Mouse (Mus musculus) heart, postnatal 0 days (tissue): ENCODE data around the gene Cuta. TPM values are rescaled to one million over a fixed set of nuclear protein-coding genes. Genes with fewer than 3 reads are reported as not detected.

Experiments
- ATAC-seq: fragments of 200-750 bp; cut with Nextera tagmentation; 2 replicates; pipeline ENCODE4 v1.8.0; 2017; ENCODE audit warnings: low read depth, moderate number of reproducible peaks, moderate library complexity; ENCODE audit not compliant: insufficient read depth
- DNase-seq: peaks from one replicate; pipeline ENCODE4 v3.0.0-alpha.2; 2016; ENCODE audit warnings: low spot score
- H3K27ac ChIP-seq: fragments of 300-500 bp; sonication (generic); 2 replicates; pipeline ENCODE4 v1.5.1; 2014; ENCODE audit warnings: low read depth, mild to moderate bottlenecking
- H3K27me3 ChIP-seq: fragments of 300-500 bp; sonication (generic); 2 replicates; pipeline ENCODE4 v1.6.1; 2014; ENCODE audit warnings: low read length, mixed read lengths; ENCODE audit not compliant: control insufficient read depth, insufficient read depth
- H3K36me3 ChIP-seq: fragments of 300-500 bp; sonication (generic); replicated peaks from 2 replicates; pipeline ENCODE4 v1.6.1; 2014; ENCODE audit warnings: low read length, mixed read lengths; ENCODE audit not compliant: control insufficient read depth, insufficient read depth
- H3K4me1 ChIP-seq: fragments of 300-500 bp; sonication (generic); 2 replicates; pipeline ENCODE4 v1.6.1; 2014; ENCODE audit warnings: antibody characterized with exemption; ENCODE audit not compliant: control insufficient read depth, insufficient read depth
- H3K4me2 ChIP-seq: fragments of 300-500 bp; sonication (generic); 2 replicates; pipeline ENCODE4 v1.6.1; 2014; ENCODE audit warnings: low read depth, mild to moderate bottlenecking, low read length, moderate library complexity
- H3K4me3 ChIP-seq: fragments of 300-500 bp; sonication (generic); 2 replicates; pipeline ENCODE4 v1.5.1; 2014; ENCODE audit warnings: low read depth, low read length
- H3K9ac ChIP-seq: fragments of 300-500 bp; sonication (generic); replicated peaks from 2 replicates; pipeline ENCODE4 v1.6.1; 2014; ENCODE audit warnings: low read depth, low read length, mixed read lengths
- H3K9me3 ChIP-seq: fragments of 300-500 bp; sonication (generic); replicated peaks from 2 replicates; pipeline ENCODE4 v1.6.1; 2016; ENCODE audit warnings: low read length; ENCODE audit not compliant: control insufficient read depth
- CTCF ChIP-seq: IDR thresholded peaks from 2 replicates; pipeline ENCODE4 v1.5.1; 2016; ENCODE audit warnings: antibody characterized with exemption, control low read depth, low read depth
- EP300 ChIP-seq: IDR thresholded peaks from 2 replicates; pipeline ENCODE4 v1.6.1; 2016; ENCODE audit warnings: antibody characterized with exemption, low read depth
- WGBS: fragments of 180-500 bp; shearing (Covaris S2); extraction: QIAGEN DNeasy Blood & Tissue Kit; methylation state at CpG from one replicate; pipeline ENCODE4 v1.1.7; 2014; 5-methylcytosine and 5-hydroxymethylcytosine counted together
- polyA plus RNA-seq: library from polyadenylated mRNA; unstranded; fragments of >200 nt; fragmentation: Nextera tagmentation; extraction: Ambion mirVana; gene quantifications from 2 replicates; pipeline ENCODE4 v1.2.1, GENCODE M21; 2015
- total RNA-seq: library from RNA; depleted of rRNA; stranded (reverse); fragments of >200 nt; gene quantifications from 2 replicates; pipeline ENCODE4 v1.2.3, GENCODE M21; 2014; ENCODE audit warnings: low replicate concordance

Cuta gene
- total and polyA plus RNA-seq, 2 experiments from 2014 or later = 80.2 to 180 TPM

- H3K4me2 ChIP-seq = no peak overlapping the region
- WGBS = 71% methylated on average over 6 of the region's 6 CpGs
- no peak for TF ChIP-seq EP300
- TF ChIP-seq CTCF = no peak
- no peaks in the 10 kb centered on the region for H3K9me3 ChIP-seq
- DNase-seq (no peak), ATAC-seq (no peak)
- H3K36me3 ChIP-seq = no peaks in the 10 kb centered on the region
- H3K4me1 ChIP-seq = no peaks in the 10 kb centered on the region; the same call in 1 of the 2 replicates
- H3K4me3 ChIP-seq = no peak overlapping the region
- no peaks in the 10 kb centered on the region for H3K27me3 ChIP-seq
- H3K27ac ChIP-seq = no peak overlapping the region
- no peak overlapping the region for H3K9ac ChIP-seq
Observed at GRCm38 (mm10) chr17:26900916-26901315, 38.5 kb downstream of the Cuta start.

GRCm38 (mm10) chr17:26895578-26895977 lies 43.8 kb downstream of the Cuta start:
- H3K4me1 ChIP-seq = peaks cover 22% of the 10 kb centered on the region
- DNase-seq (peak; percentile 66), ATAC-seq (0 out of 2 replicates have a peak, but pooled peaks have one; percentile 24)
- H3K27ac ChIP-seq = no peak overlapping the region
- 21% methylated on average over 10 of the region's 10 CpGs for WGBS
- H3K9ac ChIP-seq = no peak overlapping the region
- H3K4me2 ChIP-seq = no peak overlapping the region
- H3K36me3 ChIP-seq = no peaks in the 10 kb centered on the region
- H3K4me3 ChIP-seq = no peak overlapping the region
- no peaks in the 10 kb centered on the region for H3K27me3 ChIP-seq
- H3K9me3 ChIP-seq = no peaks in the 10 kb centered on the region
- peak; percentile 96 for TF ChIP-seq CTCF
- TF ChIP-seq EP300 = no peak

GRCm38 (mm10) chr17:26894342-26894741 lies 45.0 kb downstream of the Cuta start:
- H3K9me3 ChIP-seq = no peaks in the 10 kb centered on the region
- TF ChIP-seq CTCF = no peak
- peak overlapping the region; percentile 86; the same call in 1 of the 2 replicates for H3K27ac ChIP-seq
- 77% methylated on average over 6 of the region's 6 CpGs for WGBS
- H3K4me1 ChIP-seq = peaks cover 22% of the 10 kb centered on the region
- H3K27me3 ChIP-seq = no peaks in the 10 kb centered on the region
- no peak overlapping the region for H3K9ac ChIP-seq
- no peak overlapping the region for H3K4me3 ChIP-seq
- no peaks in the 10 kb centered on the region for H3K36me3 ChIP-seq
- ATAC-seq (no peak), DNase-seq (no peak)
- H3K4me2 ChIP-seq = no peak overlapping the region

- no peak for DNase-seq
- peaks cover 24% of the 10 kb centered on the region for H3K4me1 ChIP-seq
- no peaks in the 10 kb centered on the region for H3K27me3 ChIP-seq
- H3K4me3 ChIP-seq = no peak overlapping the region
- 40% methylated on average over 6 of the region's 6 CpGs for WGBS
- no peaks in the 10 kb centered on the region for H3K9me3 ChIP-seq
- H3K27ac ChIP-seq = peak overlapping the region; percentile 86
- peak overlapping the region; percentile 54; the same call in 1 of the 2 replicates for H3K4me2 ChIP-seq
- ATAC-seq = no peak
- H3K36me3 ChIP-seq = no peaks in the 10 kb centered on the region
- H3K9ac ChIP-seq = no peak overlapping the region
- TF ChIP-seq CTCF = no peak
- no peak for TF ChIP-seq EP300
Observed at GRCm38 (mm10) chr17:26893492-26893891, 45.9 kb downstream of the Cuta start.

GRCm38 (mm10) chr17:26892635-26893375 lies 46.6 kb downstream of the Cuta start:
- peak; percentile 82 for ATAC-seq
- peak overlapping the region; percentile 18; the same call in 1 of the 2 replicates for H3K9ac ChIP-seq
- peak overlapping the region; percentile 37 for H3K4me3 ChIP-seq
- H3K27ac ChIP-seq = peak overlapping the region; percentile 86
- no peaks in the 10 kb centered on the region for H3K27me3 ChIP-seq
- WGBS = 11% methylated on average over 16 of the region's 16 CpGs
- peak overlapping the region; percentile 54 for H3K4me2 ChIP-seq
- no peaks in the 10 kb centered on the region for H3K36me3 ChIP-seq
- H3K4me1 ChIP-seq = peaks cover 31% of the 10 kb centered on the region
- H3K9me3 ChIP-seq = no peaks in the 10 kb centered on the region
- TF ChIP-seq CTCF (no peak), EP300 (no peak)
- DNase-seq = peak; percentile 69

- peak overlapping the region; percentile 81 for H3K27ac ChIP-seq
- H3K9ac ChIP-seq = no peak overlapping the region
- H3K9me3 ChIP-seq = no peaks in the 10 kb centered on the region
- peaks cover 55% of the 10 kb centered on the region for H3K4me1 ChIP-seq
- 4% methylated on average over 3 of the region's 3 CpGs for WGBS
- 0 out of 2 replicates have a peak overlapping the region, but pooled peaks have one; percentile 14 for H3K4me2 ChIP-seq
- DNase-seq (peak; percentile 78), ATAC-seq (no peak)
- H3K36me3 ChIP-seq = no peaks in the 10 kb centered on the region
- no peak overlapping the region for H3K4me3 ChIP-seq
- H3K27me3 ChIP-seq = no peaks in the 10 kb centered on the region
- TF ChIP-seq EP300 = no peak
- TF ChIP-seq CTCF = no peak
Observed at GRCm38 (mm10) chr17:26887926-26888325, 51.4 kb downstream of the Cuta start.
